Mouse (Mus musculus): Measurements from ENCODE around the gene Sgip1. TPM values are rescaled to one million over a fixed set of nuclear protein-coding genes. Genes with fewer than 3 reads are reported as not detected.
A peak's percentile ranks its signal among the peaks of the same experiment; 100 is the strongest.

Gene Sgip1
- polyA plus RNA-seq, 1 experiment from 2014 or later, result 7.8 TPM

DNA sequence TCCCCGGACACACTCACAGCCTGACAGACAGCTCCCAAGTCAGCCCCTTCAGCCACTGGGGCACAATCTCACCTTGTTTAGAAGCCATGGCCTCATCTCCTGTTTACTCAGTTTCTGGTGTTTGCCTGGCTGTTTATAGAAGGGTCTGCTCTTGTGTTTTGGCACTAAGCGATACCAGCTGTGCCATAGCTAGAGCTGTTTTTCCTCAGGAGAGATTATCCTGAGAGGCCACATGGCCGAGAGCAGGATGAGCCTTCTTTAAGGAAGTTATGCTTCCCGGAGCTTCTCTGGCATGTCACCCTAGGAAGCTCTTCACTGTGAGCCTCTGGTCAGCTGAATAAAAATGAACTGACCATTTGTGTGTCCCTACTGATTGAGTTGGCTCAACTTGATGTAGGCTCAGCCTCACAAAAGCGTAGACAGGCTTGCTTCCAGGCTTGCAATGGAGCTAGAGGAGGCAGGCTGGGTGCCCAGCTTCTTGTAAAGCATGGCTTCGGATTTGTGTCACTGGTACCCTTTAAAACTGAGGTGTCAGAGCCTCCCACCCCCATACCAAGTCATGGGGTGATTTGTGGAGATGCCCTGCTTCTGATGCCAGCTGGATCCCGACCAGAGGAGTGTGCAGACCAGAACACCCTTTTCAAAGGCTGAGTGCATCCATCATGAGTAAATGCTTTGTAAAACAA, 42.1 kb downstream of the Sgip1 start:
- 0 out of 2 replicates have a peak, but pooled peaks cover 4% of the 10 kb centered on the region for H3K4me1 ChIP-seq
- H3K27ac ChIP-seq, result no peak overlapping the region
- 0 out of 2 replicates have a peak, but pooled peaks have one; percentile 15 for ATAC-seq (ENCODE audit: borderline replicate concordance, extremely low read depth, low FRiP score, low TSS enrichment)
- H3K36me3 ChIP-seq, result no peaks in the 10 kb centered on the region
- H3K9ac ChIP-seq, result no peak overlapping the region
- H3K4me2 ChIP-seq, result no peak overlapping the region
- H3K4me3 ChIP-seq, result no peak overlapping the region
- H3K9me3 ChIP-seq, result no peaks in the 10 kb centered on the region
- 51% methylated on average over 7 of the region's 7 CpGs for WGBS
- H3K27me3 ChIP-seq, result no peaks in the 10 kb centered on the region

DNA sequence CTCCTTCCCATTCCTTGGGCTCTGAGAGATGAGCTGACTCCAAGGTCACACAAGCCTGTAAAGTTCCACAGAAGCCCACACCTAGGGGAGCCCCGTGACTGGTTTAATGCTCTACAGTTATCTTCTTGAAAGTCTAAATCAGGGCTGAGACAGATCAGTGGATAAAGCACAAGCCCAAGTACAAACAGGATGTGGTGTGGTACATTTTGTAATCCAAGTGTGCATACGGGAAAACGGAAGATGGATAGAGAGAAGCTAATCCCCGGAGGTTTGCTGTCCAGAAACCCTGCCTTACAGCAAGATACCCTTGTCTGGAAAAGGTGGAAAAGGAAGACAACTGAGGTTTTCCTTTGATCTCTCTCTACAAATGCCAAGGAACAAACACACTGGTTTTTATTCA, 44.1 kb downstream of the Sgip1 start:
- Histone ChIP-seq H3K9me3 (no peaks in the 10 kb centered on the region), H3K27me3 (no peaks in the 10 kb centered on the region), H3K4me2 (no peak overlapping the region), H3K9ac (no peak overlapping the region), H3K4me3 (no peak overlapping the region), H3K36me3 (no peaks in the 10 kb centered on the region), H3K4me1 (0 out of 2 replicates have a peak, but pooled peaks cover 4% of the 10 kb centered on the region), H3K27ac (no peak overlapping the region)
- no peak for ATAC-seq (ENCODE audit: borderline replicate concordance, extremely low read depth, low FRiP score, low TSS enrichment)
- WGBS, result 65% methylated on average over 4 of the region's 4 CpGs

DNA sequence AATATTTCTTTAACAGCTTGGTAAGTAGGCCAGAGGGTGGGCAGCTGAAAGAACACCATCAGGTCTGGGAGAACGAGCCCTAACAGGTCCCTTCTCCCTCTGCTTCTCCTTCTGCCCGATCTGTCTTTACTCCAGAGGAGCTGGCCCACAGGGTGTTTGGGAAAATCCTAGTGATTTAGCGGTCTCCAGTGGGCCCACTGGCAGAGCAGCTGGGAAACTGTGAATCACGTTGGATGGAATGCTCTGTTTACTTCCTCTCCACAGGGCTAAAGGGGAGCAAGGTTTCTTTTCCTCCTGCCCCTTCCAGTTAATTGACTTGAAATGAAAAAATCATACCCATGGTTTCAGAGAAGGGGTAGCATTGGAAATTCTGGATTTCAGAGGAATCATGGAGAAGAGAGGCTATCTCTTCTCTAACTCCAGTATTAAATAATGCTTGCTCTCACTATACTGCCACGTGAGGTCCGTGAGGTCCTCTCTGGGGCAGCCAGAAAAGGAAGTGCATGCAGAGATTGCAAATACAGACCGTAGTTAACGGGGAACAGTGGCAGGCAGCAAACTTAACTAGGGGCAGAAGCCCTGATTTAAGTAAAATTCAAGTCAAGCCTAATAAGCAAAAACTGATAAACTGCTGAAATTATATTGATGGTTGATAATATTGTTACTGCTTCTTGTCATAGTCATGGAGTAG, 51.1 kb downstream of the Sgip1 start:
- ATAC-seq (ENCODE audit: borderline replicate concordance, extremely low read depth, low FRiP score, low TSS enrichment), result no peak
- Histone ChIP-seq H3K4me2 (no peak overlapping the region), H3K9me3 (no peaks in the 10 kb centered on the region), H3K4me1 (0 out of 2 replicates have a peak, but pooled peaks cover 8% of the 10 kb centered on the region), H3K27me3 (no peaks in the 10 kb centered on the region), H3K9ac (no peak overlapping the region), H3K4me3 (no peak overlapping the region), H3K36me3 (no peaks in the 10 kb centered on the region), H3K27ac (no peak overlapping the region)
- 43% methylated on average over 8 of the region's 8 CpGs for WGBS

DNA sequence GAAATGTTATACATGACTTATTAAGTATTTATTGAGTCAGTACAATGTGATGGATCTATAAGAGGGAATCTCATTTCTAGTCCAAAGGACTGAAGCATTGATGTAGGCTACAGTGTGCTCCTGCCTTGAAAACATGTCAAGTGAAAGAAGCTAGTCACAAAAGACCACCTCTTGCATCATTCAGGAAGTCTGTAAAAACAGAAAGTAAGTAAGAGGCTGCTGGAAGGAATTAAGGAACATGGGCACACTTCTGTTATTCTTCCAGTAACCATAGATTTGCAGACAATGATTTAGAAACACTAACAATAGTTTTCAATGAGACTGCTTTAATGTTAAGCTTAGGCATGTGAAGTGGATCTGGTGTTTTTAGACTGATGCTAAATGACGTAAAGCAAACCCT, 60.4 kb downstream of the Sgip1 start:
- no peak for ATAC-seq (ENCODE audit: borderline replicate concordance, extremely low read depth, low FRiP score, low TSS enrichment)
- 75% methylated on average over 1 of the region's 1 CpGs for WGBS
- H3K36me3 ChIP-seq, result no peaks in the 10 kb centered on the region

DNA sequence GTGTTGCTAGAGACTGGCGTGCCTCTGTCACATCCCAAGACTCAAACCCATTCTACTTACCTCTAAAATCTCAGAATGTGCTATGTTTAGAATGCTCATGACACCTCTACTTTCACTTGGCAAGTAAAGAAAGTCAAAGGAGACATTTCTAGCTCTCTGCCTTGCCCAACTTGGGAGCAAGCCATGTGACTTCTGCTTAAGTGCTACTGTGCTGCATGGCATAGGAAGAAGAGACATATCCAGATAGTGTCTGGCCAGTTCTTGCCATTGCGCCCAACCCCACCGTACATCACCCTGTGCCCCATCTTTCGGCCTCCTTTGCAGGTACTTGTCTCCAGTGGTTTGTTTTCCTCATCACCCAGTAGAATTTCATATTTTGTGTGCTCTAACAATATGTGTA, 60.8 kb downstream of the Sgip1 start:
- Histone ChIP-seq H3K27me3 (no peaks in the 10 kb centered on the region), H3K4me2 (no peak overlapping the region), H3K36me3 (no peaks in the 10 kb centered on the region), H3K9ac (no peak overlapping the region), H3K4me3 (no peak overlapping the region), H3K9me3 (no peaks in the 10 kb centered on the region), H3K27ac (no peak overlapping the region), H3K4me1 (no peaks in the 10 kb centered on the region)
- WGBS, result 93% methylated on average over 4 of the region's 4 CpGs
- ATAC-seq (ENCODE audit: borderline replicate concordance, extremely low read depth, low FRiP score, low TSS enrichment), result no peak

More for the DNA sequence above, 60.4 kb downstream of the Sgip1 start:
- Histone ChIP-seq H3K4me1 (no peaks in the 10 kb centered on the region), H3K27me3 (no peaks in the 10 kb centered on the region), H3K9ac (no peak overlapping the region), H3K4me2 (no peak overlapping the region), H3K27ac (no peak overlapping the region), H3K9me3 (no peaks in the 10 kb centered on the region), H3K4me3 (no peak overlapping the region)

DNA sequence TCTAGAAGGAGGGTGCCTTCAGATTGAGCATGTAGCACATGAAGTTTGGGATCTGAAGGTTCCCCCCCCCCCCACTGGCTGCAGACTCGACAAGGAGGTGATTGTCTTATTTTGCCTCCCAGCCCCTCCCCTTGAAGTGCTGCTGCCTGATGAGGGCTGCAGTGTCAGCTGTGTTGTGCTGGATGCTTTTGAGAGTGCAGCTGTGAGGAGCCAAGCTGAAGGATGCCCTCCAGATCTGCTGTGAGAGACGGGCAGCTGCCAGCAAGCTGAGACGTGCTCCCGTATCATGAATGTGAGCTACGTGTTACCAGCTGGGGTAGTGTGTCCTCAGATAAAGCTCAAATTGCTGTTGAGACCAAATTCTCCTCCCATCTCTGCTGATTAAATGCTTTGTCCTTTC, 63.5 kb downstream of the Sgip1 start:
- 43% methylated on average over 5 of the region's 5 CpGs for WGBS
- Histone ChIP-seq H3K4me3 (no peak overlapping the region), H3K27me3 (no peaks in the 10 kb centered on the region), H3K27ac (no peak overlapping the region), H3K36me3 (no peaks in the 10 kb centered on the region), H3K4me1 (no peaks in the 10 kb centered on the region), H3K4me2 (no peak overlapping the region), H3K9ac (no peak overlapping the region), H3K9me3 (no peaks in the 10 kb centered on the region)
- no peak for ATAC-seq (ENCODE audit: borderline replicate concordance, extremely low read depth, low FRiP score, low TSS enrichment)

DNA sequence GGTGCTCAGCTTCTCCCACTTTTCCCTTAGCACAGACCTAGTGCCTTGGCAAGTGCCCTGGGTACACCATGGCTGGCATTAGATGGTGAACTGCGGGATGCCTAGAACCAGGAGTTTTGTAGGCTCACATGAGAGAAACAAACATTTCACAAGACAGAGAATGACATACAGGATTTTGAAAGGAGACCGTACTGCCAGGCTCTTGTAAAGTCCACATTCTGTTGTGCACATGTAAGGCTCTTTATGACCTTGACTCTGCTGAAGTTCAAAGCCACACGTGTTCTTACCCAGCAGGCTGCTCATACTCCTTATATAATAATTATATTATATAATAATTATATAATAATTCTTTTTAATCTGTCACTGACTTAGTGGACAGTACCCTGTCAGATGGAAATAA, 65.9 kb downstream of the Sgip1 start:
- no peak overlapping the region for H3K27ac ChIP-seq
- no peaks in the 10 kb centered on the region for H3K9me3 ChIP-seq
- no peak overlapping the region for H3K9ac ChIP-seq
- H3K4me2 ChIP-seq, result no peak overlapping the region
- ATAC-seq (ENCODE audit: borderline replicate concordance, extremely low read depth, low FRiP score, low TSS enrichment), result no peak
- H3K27me3 ChIP-seq, result no peaks in the 10 kb centered on the region
- no peaks in the 10 kb centered on the region for H3K36me3 ChIP-seq
- H3K4me3 ChIP-seq, result no peak overlapping the region
- 0 out of 2 replicates have a peak, but pooled peaks cover 4% of the 10 kb centered on the region for H3K4me1 ChIP-seq
- WGBS, result 77% methylated on average over 3 of the region's 3 CpGs

DNA sequence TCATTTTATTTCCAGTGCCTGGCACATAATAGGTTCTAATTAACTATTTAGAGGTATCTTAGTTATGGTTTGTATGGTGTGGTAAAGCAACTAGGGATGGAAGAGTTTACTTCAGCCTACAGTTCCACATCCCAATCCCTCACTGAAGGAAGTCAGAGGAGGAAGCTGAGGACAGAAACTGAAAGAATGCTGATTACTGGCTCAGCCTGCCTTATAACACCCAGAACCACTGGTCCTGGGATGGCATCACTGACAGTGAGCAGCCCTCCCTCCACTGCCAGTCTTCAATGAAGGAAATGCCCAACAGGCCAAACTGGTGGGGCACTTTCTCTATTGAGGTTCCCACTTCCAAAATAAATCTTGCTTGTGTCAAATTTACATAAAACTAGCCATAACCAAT, 67.2 kb downstream of the Sgip1 start:
- no peaks in the 10 kb centered on the region for H3K27me3 ChIP-seq
- H3K27ac ChIP-seq, result no peak overlapping the region
- H3K4me1 ChIP-seq, result 0 out of 2 replicates have a peak, but pooled peaks cover 4% of the 10 kb centered on the region
- H3K36me3 ChIP-seq, result no peaks in the 10 kb centered on the region
- no peak overlapping the region for H3K4me2 ChIP-seq
- H3K4me3 ChIP-seq, result no peak overlapping the region
- no peak for ATAC-seq (ENCODE audit: borderline replicate concordance, extremely low read depth, low FRiP score, low TSS enrichment)
- H3K9me3 ChIP-seq, result no peaks in the 10 kb centered on the region
- no peak overlapping the region for H3K9ac ChIP-seq

DNA sequence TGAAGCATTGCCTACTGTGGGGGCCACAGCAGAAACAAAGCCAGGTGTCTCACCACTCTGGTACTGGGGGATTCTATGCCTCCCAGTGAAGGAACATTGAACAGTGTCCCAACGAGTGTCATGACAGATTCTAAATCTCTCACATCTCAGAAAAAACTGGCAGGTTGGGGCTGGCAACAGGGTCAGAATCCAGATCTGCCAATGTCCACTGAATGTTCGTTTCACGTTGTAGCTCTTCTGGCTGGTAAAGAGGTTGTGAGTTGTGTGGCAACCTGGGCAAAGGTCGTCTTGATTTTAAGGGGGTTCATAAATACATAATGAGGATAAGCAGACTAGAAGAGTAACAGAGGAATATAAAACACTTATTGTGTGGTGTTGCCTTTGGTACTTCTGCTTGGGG, 68.2 kb downstream of the Sgip1 start:
- no peak for ATAC-seq (ENCODE audit: borderline replicate concordance, extremely low read depth, low FRiP score, low TSS enrichment)
- Histone ChIP-seq H3K27me3 (no peaks in the 10 kb centered on the region), H3K4me2 (no peak overlapping the region), H3K27ac (no peak overlapping the region), H3K36me3 (no peaks in the 10 kb centered on the region), H3K9me3 (no peaks in the 10 kb centered on the region), H3K4me3 (no peak overlapping the region), H3K4me1 (0 out of 2 replicates have a peak, but pooled peaks cover 4% of the 10 kb centered on the region), H3K9ac (no peak overlapping the region)
- WGBS, result 68% methylated on average over 4 of the region's 4 CpGs

DNA sequence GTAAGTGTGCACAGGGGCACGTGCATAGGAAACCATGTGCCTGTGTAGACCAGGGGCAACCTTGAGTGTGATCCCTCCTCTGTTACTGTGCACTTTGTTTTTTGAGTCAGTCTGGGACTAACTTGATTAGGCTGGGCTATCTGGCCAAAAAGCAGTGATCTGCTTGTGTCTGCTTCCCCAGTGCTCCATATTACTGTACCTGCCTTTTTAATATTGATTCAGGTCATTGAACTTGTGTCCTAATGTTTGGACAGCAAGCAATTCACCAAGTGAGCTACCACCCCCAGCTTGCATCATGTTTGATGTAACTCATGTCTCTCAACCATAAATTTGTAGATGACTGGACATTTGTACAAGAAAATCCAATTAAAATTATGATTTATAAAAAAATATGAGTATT, 69.2 kb downstream of the Sgip1 start:
- no peak for ATAC-seq (ENCODE audit: borderline replicate concordance, extremely low read depth, low FRiP score, low TSS enrichment)
- H3K9me3 ChIP-seq, result no peaks in the 10 kb centered on the region
- no peak overlapping the region for H3K4me3 ChIP-seq
- 80% methylated on average over 1 of the region's 1 CpGs for WGBS
- H3K36me3 ChIP-seq, result no peaks in the 10 kb centered on the region
- H3K9ac ChIP-seq, result no peak overlapping the region
- H3K4me2 ChIP-seq, result no peak overlapping the region
- no peak overlapping the region for H3K27ac ChIP-seq
- H3K4me1 ChIP-seq, result 0 out of 2 replicates have a peak, but pooled peaks cover 4% of the 10 kb centered on the region
- H3K27me3 ChIP-seq, result no peaks in the 10 kb centered on the region

DNA sequence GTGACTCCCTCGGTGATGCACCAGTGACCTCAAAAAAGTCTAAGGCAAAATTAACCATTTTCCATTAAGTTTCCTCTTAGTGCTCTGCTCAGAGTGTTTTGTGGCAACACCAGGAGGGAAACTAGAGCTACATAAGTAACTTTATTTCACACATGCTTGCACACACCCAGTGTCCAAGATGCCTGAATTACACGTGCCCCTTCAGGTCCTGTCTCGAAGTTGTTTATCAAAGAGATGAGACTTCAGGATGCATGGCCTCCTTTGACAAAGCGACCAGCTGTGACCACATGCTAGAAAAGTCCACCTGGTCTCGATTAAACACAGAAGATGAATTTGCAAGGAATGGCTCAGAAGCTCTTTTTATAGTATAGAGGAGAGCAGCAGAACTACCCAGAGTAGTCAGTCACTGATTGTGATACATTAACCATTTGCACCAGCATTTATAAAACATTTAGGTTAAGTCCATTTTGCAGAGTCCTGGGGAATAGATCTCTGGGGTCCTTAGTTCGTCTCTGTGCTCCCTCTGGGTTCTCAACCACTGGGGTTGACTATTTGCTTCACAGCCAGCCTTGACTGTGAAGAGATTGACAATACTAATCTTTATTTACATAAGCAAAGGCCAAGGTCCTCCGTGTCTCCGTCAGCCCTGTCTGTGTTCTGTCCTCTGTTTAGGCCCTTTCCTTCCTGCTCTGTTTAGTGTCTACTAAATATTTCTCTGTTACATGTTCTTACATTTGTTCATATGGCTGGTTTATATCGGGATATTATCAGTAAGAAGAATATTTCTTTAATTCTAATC, 70.1 kb downstream of the Sgip1 start:
- Histone ChIP-seq H3K4me1 (0 out of 2 replicates have a peak, but pooled peaks cover 4% of the 10 kb centered on the region), H3K27ac (no peak overlapping the region), H3K9ac (no peak overlapping the region), H3K27me3 (no peaks in the 10 kb centered on the region), H3K4me2 (no peak overlapping the region), H3K36me3 (no peaks in the 10 kb centered on the region), H3K9me3 (no peaks in the 10 kb centered on the region), H3K4me3 (no peak overlapping the region)
- ATAC-seq (ENCODE audit: borderline replicate concordance, extremely low read depth, low FRiP score, low TSS enrichment), result no peak
- 38% methylated on average over 9 of the region's 9 CpGs for WGBS

DNA sequence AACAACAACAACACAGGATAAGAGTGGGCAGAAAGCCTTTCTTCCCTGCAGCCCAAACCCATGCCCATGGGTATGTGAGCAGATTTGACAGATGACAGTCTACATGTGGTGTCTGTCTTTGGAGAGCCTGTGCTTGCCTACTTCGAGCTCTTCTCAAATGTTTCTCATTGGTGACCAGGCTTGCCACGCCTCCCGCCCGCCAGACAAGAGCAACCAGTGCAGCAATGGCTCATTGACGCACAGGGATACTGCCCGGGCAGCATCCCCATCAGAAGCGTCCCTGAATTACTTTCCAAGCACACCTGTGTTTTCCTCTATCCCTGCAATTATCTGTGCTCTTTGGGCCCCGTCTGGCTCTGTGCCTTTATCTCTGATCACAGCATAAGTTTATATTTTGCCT, 72.2 kb downstream of the Sgip1 start:
- WGBS, result 66% methylated on average over 8 of the region's 8 CpGs
- no peaks in the 10 kb centered on the region for H3K9me3 ChIP-seq
- no peak overlapping the region for H3K4me3 ChIP-seq
- no peak overlapping the region for H3K4me2 ChIP-seq
- no peak overlapping the region for H3K27ac ChIP-seq
- ATAC-seq (ENCODE audit: borderline replicate concordance, extremely low read depth, low FRiP score, low TSS enrichment), result no peak
- H3K27me3 ChIP-seq, result no peaks in the 10 kb centered on the region
- H3K4me1 ChIP-seq, result 0 out of 2 replicates have a peak, but pooled peaks cover 4% of the 10 kb centered on the region
- H3K9ac ChIP-seq, result no peak overlapping the region
- H3K36me3 ChIP-seq, result no peaks in the 10 kb centered on the region

Measured in lung, embryonic 15.5 days (tissue).